Mouse (Mus musculus): ENCODE measurements at regions not wholly inside any gene's neighbourhood (a gene's known extent, or its start where the extent isn't known, plus 50 kb on each side); places are given as distances from the start of the nearest gene placed in this dataset.

- TF ChIP-seq CTCF (conservative IDR thresholded peaks at IDR 0.05 in 1 of 2, IDR thresholded peaks at IDR 0.05 in 1 of 2; ENCODE audit: low read depth in 2 of 2, low read length in 2 of 2) (no peak), ETS1 (conservative IDR thresholded peaks at IDR 0.05; ENCODE audit: low read depth, low read length) (no peak), POLR2A (IDR thresholded peaks at IDR 0.05; ENCODE audit: low read depth, low read length) (no peak), UBTF (IDR thresholded peaks at IDR 0.05; ENCODE audit: low read depth, low read length) (no peak)
Measured at GRCm38 (mm10) chr16:86524135-86524534, 622.5 kb upstream of the Adamts5 start.

Measured in CH12.LX (cell line).